Mouse (Mus musculus): ENCODE data around the gene Lrrc73.

GRCm38 (mm10) chr17:46259675-46260074 lies 6.3 kb downstream of the Lrrc73 start:
- no peak for TF ChIP-seq EP300 (IDR thresholded peaks at IDR 0.05; ENCODE audit: low read depth)
- TF ChIP-seq CTCF (IDR thresholded peaks at IDR 0.05; ENCODE audit: low read depth) = no peak
